10 mouse cellular contexts compared by ENCODE assay signal in genomic region chr5:125133651-125134050, GRCm38 (mm10). TPM values are rescaled to one million over a fixed set of nuclear protein-coding genes. Genes with fewer than 3 reads are reported as not detected.
DNase-seq lines count a peak whose midpoint lies in the region; ATAC-seq and TF ChIP-seq lines count a peak whose summit lies in the region.
"Had no signal": no experiment of that assay in that cellular context is flagged by ENCODE, and none has a peak within 500 bp of the region (broad histone marks: within the 10 kb centered on the region; RNA-seq: fewer than 3 reads in every experiment).

No protein-coding gene starts in this region.

- H3K9ac ChIP-seq in heart, embryonic 14.5 days (ENCODE audit: low read length), result no peak overlapping the region
- no peak overlapping the region for H3K9ac ChIP-seq in heart, adult 2 months (ENCODE audit: low read depth, low read length)
- no peak overlapping the region for H3K9ac ChIP-seq in embryonic facial prominence, embryonic 14.5 days (ENCODE audit: low read depth, low read length)
- no peak overlapping the region for H3K9ac ChIP-seq in limb, embryonic 12.5 days (replicated peaks)
- H3K9ac ChIP-seq: liver, postnatal 0 days had no signal

- TF ChIP-seq CTCF in heart, adult 2 months (IDR thresholded peaks at IDR 0.05), result no peak

- H3K79me2 ChIP-seq in heart, adult 2 months (replicated peaks; ENCODE audit: control insufficient read depth, insufficient read depth, low read length), result peaks cover 3% of the 10 kb centered on the region

- no peak for ATAC-seq in heart, embryonic 14.5 days (ENCODE audit: insufficient number of reproducible peaks, insufficient read depth, low FRiP score, low read depth)
- no peak for ATAC-seq in embryonic facial prominence, embryonic 14.5 days (ENCODE audit: low read depth)
- ATAC-seq in limb, embryonic 12.5 days (ENCODE audit: insufficient number of reproducible peaks, insufficient read depth, low FRiP score, low TSS enrichment, low read depth), result no peak

- peaks cover 61 to 81% of the 10 kb centered on the region in 2 experiments for H3K4me1 ChIP-seq in heart, embryonic 14.5 days (ENCODE audit: control insufficient read depth in 2 of 2, insufficient read depth in 2 of 2, low read length in 2 of 2)
- H3K4me1 ChIP-seq in heart, adult 2 months (ENCODE audit: control insufficient read depth, insufficient read depth, low read length), result peaks cover 46% of the 10 kb centered on the region
- H3K4me1 ChIP-seq in embryonic facial prominence, embryonic 14.5 days (ENCODE audit: control insufficient read depth, insufficient read depth, low read length), result peaks cover 55% of the 10 kb centered on the region
- H3K4me1 ChIP-seq in limb, embryonic 12.5 days (replicated peaks), result peaks cover 95% of the 10 kb centered on the region

- WGBS in heart, embryonic 14.5 days, result 59% methylated on average over 4 of the region's 4 CpGs
- WGBS in heart, adult 2 months, result 46% methylated on average over 4 of the region's 4 CpGs
- 50% methylated on average over 4 of the region's 4 CpGs for WGBS in embryonic facial prominence, embryonic 14.5 days
- 75% methylated on average over 4 of the region's 4 CpGs for WGBS in limb, embryonic 12.5 days

- no peak overlapping the region for H3K4me3 ChIP-seq in heart, embryonic 14.5 days (ENCODE audit: control insufficient read depth in 1 of 2, insufficient read depth in 1 of 2, low read depth in 1 of 2, low read length in 2 of 2)
- H3K4me3 ChIP-seq in heart, adult 2 months, result no peak overlapping the region
- H3K4me3 ChIP-seq in embryonic facial prominence, embryonic 14.5 days (ENCODE audit: low read depth, low read length), result no peak overlapping the region
- H3K4me3 ChIP-seq in limb, embryonic 12.5 days (replicated peaks), result no peak overlapping the region

- H3K27ac ChIP-seq in heart, embryonic 14.5 days (replicated peaks in 1 of 2; ENCODE audit: control insufficient read depth in 1 of 2, insufficient read depth in 1 of 2, low read depth in 2 of 2, low read length in 2 of 2), result peak overlapping the region; percentile 84 to 94; a peak in 3 of 4 replicates
- H3K27ac ChIP-seq in heart, adult 2 months, result no peak overlapping the region; the same call in 1 of the 2 replicates
- H3K27ac ChIP-seq in embryonic facial prominence, embryonic 14.5 days (replicated peaks; ENCODE audit: low read depth, low read length), result peak overlapping the region; percentile 83; the same call in 1 of the 2 replicates
- H3K27ac ChIP-seq in limb, embryonic 12.5 days, result peak overlapping the region; percentile 92

- no peaks in the 10 kb centered on the region for H3K9me3 ChIP-seq in heart, embryonic 14.5 days (ENCODE audit: control insufficient read depth, low read length)
- H3K9me3 ChIP-seq in embryonic facial prominence, embryonic 14.5 days (ENCODE audit: control insufficient read depth, low read length), result no peaks in the 10 kb centered on the region
- no peaks in the 10 kb centered on the region for H3K9me3 ChIP-seq in limb, embryonic 12.5 days

- TF ChIP-seq POLR2A in heart, adult 2 months (IDR thresholded peaks at IDR 0.05; ENCODE audit: insufficient read depth, low read depth, low read length), result no peak

- intact Hi-C loops in heart, adult 2 months (cut with DNase I), result loop anchor here (2.0 kb wide), 1 partner anchor 21 kb away; no protein-coding TSS in a partner anchor

- no peak overlapping the region for H3K4me2 ChIP-seq in heart, embryonic 14.5 days (ENCODE audit: low read length)
- H3K4me2 ChIP-seq in embryonic facial prominence, embryonic 14.5 days (ENCODE audit: low read depth, low read length), result no peak overlapping the region
- H3K4me2 ChIP-seq in limb, embryonic 12.5 days, result no peak overlapping the region

- H3K36me3 ChIP-seq in heart, embryonic 14.5 days (ENCODE audit: control insufficient read depth, insufficient read depth, low read length), result no peaks in the 10 kb centered on the region
- no peaks in the 10 kb centered on the region for H3K36me3 ChIP-seq in heart, adult 2 months (ENCODE audit: control insufficient read depth, insufficient read depth, low read length)
- H3K36me3 ChIP-seq in embryonic facial prominence, embryonic 14.5 days (ENCODE audit: control insufficient read depth, insufficient read depth, low read length), result no peaks in the 10 kb centered on the region
- H3K36me3 ChIP-seq in limb, embryonic 12.5 days, result 0 out of 2 replicates have a peak, but pooled peaks cover 16% of the 10 kb centered on the region
- H3K36me3 ChIP-seq: G1E had no signal

- no peaks in the 10 kb centered on the region for H3K27me3 ChIP-seq in heart, embryonic 14.5 days (ENCODE audit: control insufficient read depth, insufficient read depth, low read length)
- H3K27me3 ChIP-seq in heart, adult 2 months (ENCODE audit: control insufficient read depth, insufficient read depth, low read length), result no peaks in the 10 kb centered on the region
- no peaks in the 10 kb centered on the region for H3K27me3 ChIP-seq in embryonic facial prominence, embryonic 14.5 days (replicated peaks; ENCODE audit: control insufficient read depth, insufficient read depth, low read length)
- no peaks in the 10 kb centered on the region for H3K27me3 ChIP-seq in limb, embryonic 12.5 days

- TF ChIP-seq EP300 in heart, adult 2 months (IDR thresholded peaks at IDR 0.05; ENCODE audit: insufficient read depth, low read depth, low read length), result no peak

- no peak for DNase-seq in heart, adult 2 months
- DNase-seq in NIH3T3 (ENCODE audit: low read depth) (peak; percentile 34), liver (no peak)
- no peak for DNase-seq in embryonic facial prominence, embryonic 14.5 days (ENCODE audit: low spot score)
- no peak for DNase-seq in c-Kit-positive CD71-positive TER-119-positive erythroid progenitor cells, embryonic 14.5 days (ENCODE audit: low spot score)
- no peak for DNase-seq in thymus, postnatal 0 days (ENCODE audit: low spot score)
- DNase-seq: liver, postnatal 0 days had no signal

RNA-seq across cellular contexts. Expression of gene Ncor2, which starts 45.4 kb away (rescaled TPM):
- 16.2 and 17.6 TPM in 2 replicates for polyA plus RNA-seq in heart, embryonic 14.5 days (2014; fragmentation: Nextera tagmentation; extraction: Ambion mirVana)
- 10 to 100 TPM; 73.5 to 77.5 TPM for total RNA-seq in heart, adult 2 months (2021)
- 27.9 and 39.1 TPM in 2 replicates for polyA plus RNA-seq in heart, adult 2 months (2012; rRNA removed)
- 34.9 and 37.3 TPM in 2 replicates for polyA plus RNA-seq in embryonic facial prominence, embryonic 14.5 days (2014; fragmentation: Nextera tagmentation; extraction: Ambion mirVana)
- polyA plus RNA-seq in limb, embryonic 12.5 days (2016; fragmentation: Nextera tagmentation; extraction: Ambion mirVana), result 27.2 and 29.4 TPM in 2 replicates
- 14.3 and 19.8 TPM in 2 replicates for polyA plus RNA-seq in thymus, postnatal 0 days (2015; fragmentation: Nextera tagmentation; extraction: Ambion mirVana)
- total RNA-seq: G1E had no signal
